Mouse (Mus musculus) right cerebral cortex, adult 2 months (tissue): ENCODE measurements around the gene Gm49355.
A peak's percentile ranks its signal among the peaks of the same experiment; 100 is the strongest.

Experiments
- DNase-seq, 2 experiments: peaks; one replicate each; pipeline ENCODE4 v3.0.0; 2021 to 2022; ENCODE audit warnings: low spot score in 2 of 2

Gene Gm49355

DNA sequence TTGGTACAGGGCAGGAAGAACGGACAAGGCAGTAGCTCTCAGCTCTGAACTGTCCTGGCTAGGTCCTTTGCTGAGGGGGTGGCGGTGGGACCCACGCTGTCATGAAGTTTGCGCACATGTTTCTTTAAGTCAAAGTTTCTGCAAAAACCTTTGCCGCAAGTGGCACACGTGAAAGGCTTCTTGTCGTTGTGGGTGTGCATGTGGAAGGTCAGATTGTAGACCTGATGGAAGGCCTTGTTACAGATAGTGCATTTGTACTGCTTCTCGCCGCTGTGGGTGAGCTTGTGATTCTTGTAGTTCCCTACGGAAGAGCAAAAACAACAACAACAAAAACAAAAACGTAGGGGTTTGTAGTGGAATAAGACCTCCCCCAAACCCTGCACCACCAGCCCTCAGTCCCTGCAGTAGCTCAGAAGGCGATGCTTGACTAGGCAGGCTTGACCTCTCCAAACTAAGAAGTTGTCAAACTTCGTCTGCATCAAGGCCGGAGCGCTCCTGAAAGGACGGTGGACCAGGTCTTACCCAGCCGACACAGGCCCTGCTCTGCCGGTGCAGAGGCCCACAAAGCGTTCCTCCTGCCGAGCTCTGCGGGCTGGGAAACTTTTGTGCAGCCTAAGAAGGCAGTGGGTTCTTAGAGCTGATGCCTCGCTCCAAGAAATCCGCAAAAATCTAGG, 58.8 kb downstream of the Gm49355 start:
- DNase-seq = no peak

DNA sequence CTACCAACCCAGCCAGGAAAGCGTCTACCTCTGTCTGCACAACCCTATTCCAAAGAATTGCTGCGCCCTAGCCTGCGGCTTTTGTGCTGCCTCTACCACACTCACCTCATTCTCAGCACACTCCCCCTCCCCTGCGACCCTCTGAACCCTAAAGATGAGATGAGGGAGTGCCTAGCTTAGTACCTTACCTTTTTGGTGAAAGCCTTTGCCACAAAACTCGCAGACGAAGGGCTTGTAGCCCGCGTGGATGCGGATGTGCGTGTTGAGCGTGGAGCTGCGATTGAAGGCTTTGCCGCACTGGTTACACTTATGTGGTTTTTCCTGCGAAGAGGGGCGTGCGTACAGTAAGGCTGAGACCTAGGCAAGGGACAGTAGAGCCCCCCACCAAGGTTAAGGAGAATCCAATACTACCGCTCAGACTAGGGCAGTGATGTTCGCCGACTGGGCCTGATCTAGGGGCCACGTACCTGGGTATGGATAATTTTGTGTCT, 59.7 kb downstream of the Gm49355 start:
- DNase-seq = no peak

DNA sequence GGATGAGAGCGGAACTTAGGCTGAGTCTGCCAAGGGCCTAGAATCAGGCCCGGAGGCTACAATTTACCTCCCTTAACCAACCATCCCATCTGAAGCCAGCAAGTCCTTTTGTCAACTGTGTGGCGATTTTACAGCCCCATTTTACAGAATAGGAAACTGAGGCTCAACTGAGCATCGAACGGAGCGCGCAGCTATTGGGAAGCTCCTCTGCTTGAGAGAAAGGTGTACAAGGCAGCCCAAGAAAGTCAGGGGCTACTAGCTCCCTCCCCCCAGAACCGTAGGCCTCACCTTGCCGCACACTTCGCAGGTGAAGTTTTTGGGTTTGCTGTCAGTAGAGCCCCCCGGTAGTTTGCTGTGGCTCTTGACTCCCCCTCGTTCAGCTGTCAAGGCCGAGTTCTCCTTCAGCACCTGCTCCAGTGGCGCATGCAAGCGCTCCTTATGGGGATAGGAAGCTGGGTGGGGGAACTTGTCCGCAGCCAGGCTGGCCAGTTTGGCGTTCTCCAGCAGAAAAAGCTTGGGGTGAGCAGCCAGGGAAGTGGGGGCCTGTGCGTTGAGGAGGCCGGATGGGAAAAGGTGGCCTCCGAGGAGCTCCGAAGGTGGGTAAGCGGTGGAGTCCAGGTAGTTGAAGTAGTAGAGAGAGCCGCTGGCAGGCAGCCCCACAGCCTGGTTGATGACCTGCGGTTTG, 60.4 kb downstream of the Gm49355 start:
- DNase-seq = no peak

GRCm38 (mm10) chr14:12344746-12345240, 61.0 kb downstream of the Gm49355 start:
- peak in 1 of 2 experiments; percentile 32 for DNase-seq

- peak in 1 of 2 experiments; percentile 44 for DNase-seq
Measured at GRCm38 (mm10) chr14:12345241-12345921, 61.6 kb downstream of the Gm49355 start.

DNA sequence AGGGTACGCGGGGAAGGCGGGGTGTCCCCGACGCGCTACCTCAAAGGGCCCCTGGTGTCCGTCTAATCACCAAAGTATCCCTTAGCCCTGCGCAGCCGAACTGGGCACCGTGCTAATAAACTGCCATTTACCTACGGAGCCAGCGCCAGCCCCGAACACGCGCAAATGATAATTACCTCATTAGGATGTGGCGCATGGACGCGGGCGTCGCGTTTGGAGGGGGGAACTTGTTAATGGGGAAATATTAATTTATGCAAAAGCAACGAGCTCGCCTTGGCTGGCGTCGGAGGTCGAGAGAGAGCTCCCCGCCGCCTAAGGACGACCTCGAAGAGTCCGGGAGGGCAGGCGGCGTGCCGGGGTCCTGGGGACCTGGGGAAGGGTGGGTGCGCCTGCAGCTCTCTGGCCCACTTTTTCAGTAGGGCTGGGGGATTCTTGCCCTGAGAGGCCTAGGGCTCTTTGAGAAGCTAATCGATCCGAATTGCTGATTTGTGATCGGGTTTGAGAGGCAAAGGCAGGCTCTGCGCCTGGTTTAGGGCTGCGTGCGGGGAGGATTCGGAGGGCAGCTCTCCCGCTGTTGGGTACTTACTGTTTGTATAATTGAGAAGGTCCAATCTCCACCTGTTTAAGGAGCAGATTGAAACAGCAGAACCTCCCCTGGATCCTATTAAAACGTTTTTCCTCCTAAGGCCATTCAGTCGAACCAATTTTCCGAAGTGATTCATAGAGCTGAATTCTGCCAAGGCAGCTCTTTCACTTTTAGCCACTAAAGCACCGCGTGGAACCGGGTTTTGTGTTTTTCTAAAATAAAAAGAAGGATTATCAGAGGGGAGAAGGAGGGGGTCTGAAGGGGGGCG, 62.5 kb downstream of the Gm49355 start:
- peak in 1 of 2 experiments; percentile 37 for DNase-seq

- DNase-seq = no peak
Measured at GRCm38 (mm10) chr14:12346865-12347600, 63.3 kb downstream of the Gm49355 start.

DNA sequence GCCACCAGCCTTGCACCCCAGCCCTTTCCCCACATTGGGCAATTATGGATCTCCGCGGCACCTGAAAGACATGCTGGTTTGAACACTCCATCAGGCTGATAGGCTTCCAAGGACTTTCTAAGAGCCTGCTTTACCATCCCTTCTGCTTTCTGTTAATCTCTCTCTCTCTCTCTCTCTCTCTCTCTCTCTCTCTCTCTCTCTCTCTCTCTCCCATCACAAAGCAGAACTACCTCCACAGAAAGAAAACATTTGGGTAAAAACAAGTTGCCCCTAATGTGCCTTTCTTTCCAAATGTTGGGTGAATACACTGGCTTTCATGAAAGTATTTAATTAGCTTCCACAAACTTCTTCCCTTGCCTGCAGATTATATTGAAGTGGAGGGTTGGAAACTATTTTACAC, 64.3 kb downstream of the Gm49355 start, which contains the start of gene Fezf2:
TSS of gene Fezf2 (minus strand) at position 101 of the 400 bp plus-strand sequence.
- no peak for DNase-seq

DNA sequence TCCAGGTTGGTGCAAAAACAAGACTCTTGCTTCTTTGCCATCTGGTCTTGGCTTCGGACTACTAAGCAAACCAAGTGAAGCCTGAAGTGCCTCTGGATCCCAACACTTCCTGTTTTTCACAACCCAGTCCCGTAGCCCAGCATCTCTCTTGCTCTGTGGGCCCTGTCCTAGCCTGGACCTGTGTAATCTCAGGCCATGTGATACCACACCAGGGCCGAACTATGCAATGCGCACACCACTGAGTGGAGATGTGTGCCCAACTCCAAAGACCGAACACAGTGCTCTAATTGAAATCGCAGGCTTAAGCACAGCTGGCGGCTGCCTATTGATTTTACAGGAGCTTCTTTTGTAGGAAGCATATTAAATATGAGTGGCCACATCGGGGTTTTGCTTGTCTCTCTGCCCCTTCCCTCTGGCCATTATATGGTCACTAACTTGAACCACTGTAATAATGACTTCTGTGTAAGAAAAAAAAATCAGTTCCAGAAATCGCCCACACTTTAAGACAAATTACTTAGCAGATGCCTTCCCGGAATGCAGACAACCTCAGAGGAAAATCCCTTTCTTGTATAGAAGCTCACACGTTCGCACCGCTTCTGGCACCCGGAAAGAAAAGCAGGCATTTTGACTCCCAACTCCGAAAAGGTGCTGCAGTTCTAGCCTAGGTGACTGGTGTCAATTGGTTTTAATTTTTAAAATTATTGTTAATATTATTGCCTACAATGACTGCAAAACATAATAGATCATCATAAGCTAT, 65.7 kb downstream of the Gm49355 start:
- DNase-seq = no peak

DNA sequence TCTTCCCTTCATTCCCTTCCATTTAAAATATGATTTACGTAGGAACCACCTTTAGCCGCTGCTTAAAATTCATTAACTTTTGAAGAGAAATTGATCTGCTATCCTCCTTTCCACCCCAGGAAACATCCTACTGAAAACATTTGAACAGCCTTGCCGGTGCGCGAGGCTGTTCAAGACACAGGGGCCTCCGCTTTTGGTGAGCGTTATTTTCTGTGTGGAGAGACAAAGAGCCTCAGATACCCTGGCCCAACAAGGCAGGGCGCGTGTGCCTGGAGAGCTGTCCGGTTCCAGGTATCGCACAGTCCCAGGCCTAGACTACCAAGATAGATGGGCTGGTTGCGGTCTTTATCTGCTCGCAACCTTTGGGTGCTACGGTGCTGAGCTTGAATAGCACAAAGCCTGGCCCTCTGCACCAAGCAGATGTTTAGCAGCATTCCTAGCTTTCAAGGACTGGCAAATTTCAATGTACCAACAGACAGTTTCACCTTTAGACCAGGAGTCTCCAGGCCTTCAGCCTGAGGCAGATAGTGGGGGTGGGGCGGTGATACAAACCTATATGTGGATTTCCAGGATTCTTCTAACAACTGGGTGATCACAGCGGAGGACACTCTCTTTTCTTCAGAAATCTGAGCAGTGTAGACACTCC, 66.6 kb downstream of the Gm49355 start:
- DNase-seq = no peak
